In the genomic region with DNA sequence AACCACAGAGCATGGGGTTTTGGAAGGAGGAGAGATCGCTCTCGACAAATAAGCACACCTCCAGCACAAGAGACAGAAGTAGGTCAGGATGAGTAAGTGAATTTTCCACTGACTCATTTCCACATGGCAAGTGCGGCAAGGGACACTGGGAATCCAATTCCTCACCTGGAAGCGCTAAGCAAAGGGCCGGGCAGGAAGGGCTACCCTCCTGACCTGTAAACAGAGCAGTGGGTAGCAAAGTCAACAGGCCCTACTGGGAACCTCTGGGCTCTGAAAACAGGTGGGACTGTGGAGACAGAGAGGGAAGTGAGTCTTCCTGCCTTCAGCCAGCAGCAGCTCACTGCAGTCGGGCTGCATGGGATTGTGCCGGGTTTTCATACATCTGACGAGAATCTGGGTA, we compare ENCODE assay signal across 11 mouse cellular contexts.
DNase-seq lines count a peak whose midpoint lies in the region; ATAC-seq lines count a peak whose summit lies in the region.
"Had no signal": no experiment of that assay in that cellular context is flagged by ENCODE, and none has a peak within 500 bp of the region (broad histone marks: within the 10 kb centered on the region; RNA-seq: fewer than 3 reads in every experiment).

No protein-coding gene starts in this region.

- H3K4me3 ChIP-seq in liver, embryonic 11.5 days (ENCODE audit: low read depth, low read length) = no peak overlapping the region
- H3K4me3 ChIP-seq: embryonic facial prominence, embryonic 13.5 days had no signal

- no peaks in the 10 kb centered on the region for H3K9me3 ChIP-seq in liver, embryonic 11.5 days (ENCODE audit: control insufficient read depth, low read length)
- H3K9me3 ChIP-seq: embryonic facial prominence, embryonic 13.5 days had no signal

- H3K4me1 ChIP-seq in liver, embryonic 11.5 days (replicated peaks; ENCODE audit: control insufficient read depth, insufficient read depth, low read length) = peaks cover 6% of the 10 kb centered on the region; the same call in 1 of the 2 replicates

- no peaks in the 10 kb centered on the region for H3K27me3 ChIP-seq in liver, embryonic 11.5 days (replicated peaks; ENCODE audit: control insufficient read depth, insufficient read depth, low read length)
- H3K27me3 ChIP-seq: embryonic facial prominence, embryonic 13.5 days had no signal

- intact Hi-C loops in heart, postnatal 10 days (cut with DNase I) = no loop called here

- peak; percentile 32 for DNase-seq in heart, adult 8-10 months (ENCODE audit: low spot score)
- no peak for DNase-seq in heart, postnatal 10 days
- peak; percentile 52 for DNase-seq in right cerebral cortex, postnatal 25 days
- no peak for DNase-seq in right cerebral cortex, postnatal 14 days
- DNase-seq in liver, embryonic 11.5 days (ENCODE audit: low spot score) = no peak
- peak; percentile 66 for DNase-seq in yolk sac, embryonic 10.5 days (ENCODE audit: low spot score)
- no peak for DNase-seq in MN1 (ENCODE audit: low spot score)
- no peak for DNase-seq in layer of hippocampus, adult 8-10 months (ENCODE audit: low spot score in 2 of 2)
- DNase-seq: lung, postnatal 10 days had no signal

- H3K4me2 ChIP-seq in liver, embryonic 11.5 days = no peak overlapping the region
- H3K4me2 ChIP-seq: embryonic facial prominence, embryonic 13.5 days had no signal

- no peak overlapping the region for H3K9ac ChIP-seq in liver, embryonic 11.5 days (ENCODE audit: low read depth, low read length)
- H3K9ac ChIP-seq: embryonic facial prominence, embryonic 13.5 days had no signal

- no peak overlapping the region for H3K27ac ChIP-seq in liver, embryonic 11.5 days (ENCODE audit: low read depth, low read length)
- H3K27ac ChIP-seq: embryonic facial prominence, embryonic 13.5 days had no signal

- ATAC-seq in liver, embryonic 11.5 days (replicated peaks; ENCODE audit: low FRiP score) = peak; percentile 42; the same call in 1 of the 2 replicates
- ATAC-seq: inflammation-experienced regulatory T-cells, adult 6 months had no signal

- H3K36me3 ChIP-seq in liver, embryonic 11.5 days (ENCODE audit: control insufficient read depth, insufficient read depth, low read length) = no peaks in the 10 kb centered on the region
- H3K36me3 ChIP-seq: embryonic facial prominence, embryonic 13.5 days had no signal

- 75% methylated on average over 8 of the region's 8 CpGs for WGBS in liver, embryonic 11.5 days

Comparison
In these comparisons a context has a peak if more than half of its experiments do, and no peak if none do; other contexts are left out.
1. DNase-seq: peak in heart, adult 8-10 months (single experiment), right cerebral cortex, postnatal 25 days (single experiment) and yolk sac, embryonic 10.5 days (single experiment); none in heart, postnatal 10 days (0 of 2), right cerebral cortex, postnatal 14 days (single experiment), liver, embryonic 11.5 days (single experiment), MN1 (single experiment) and layer of hippocampus, adult 8-10 months (0 of 2).